ENCODE assay signal across 25 mouse cellular contexts in the genomic region with DNA sequence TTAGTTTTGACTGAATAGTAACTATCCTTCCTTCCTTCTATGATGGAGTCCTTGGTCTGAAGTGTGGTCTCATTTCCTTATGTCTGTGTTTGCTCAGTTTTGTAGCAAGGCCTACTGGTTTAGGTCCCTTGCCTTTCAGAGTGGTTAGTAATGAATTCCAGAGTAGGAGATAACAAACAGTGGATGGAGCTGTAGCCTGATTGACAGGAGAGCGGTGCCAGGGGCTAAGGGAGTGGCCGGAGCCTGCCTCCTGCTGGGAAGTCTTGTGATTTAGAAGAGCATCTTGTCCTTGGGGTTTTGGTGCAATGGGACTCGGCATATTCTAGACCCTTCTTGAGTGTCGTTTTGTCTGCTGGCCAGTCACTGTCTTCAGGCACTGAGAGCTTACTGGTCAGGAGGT. TPM values are rescaled to one million over a fixed set of nuclear protein-coding genes. Genes with fewer than 3 reads are reported as not detected.
DNase-seq lines count a peak whose midpoint lies in the region; ATAC-seq lines count a peak whose summit lies in the region.
"Had no signal": no experiment of that assay in that cellular context is flagged by ENCODE, and none has a peak within 500 bp of the region (broad histone marks: within the 10 kb centered on the region; RNA-seq: fewer than 3 reads in every experiment).

No protein-coding gene starts in this region.

- no peak overlapping the region for H3K9ac ChIP-seq in heart, embryonic 11.5 days (ENCODE audit: low read depth, low read length)
- no peak overlapping the region for H3K9ac ChIP-seq in intestine, embryonic 16.5 days (ENCODE audit: low read depth, low read length)
- no peak overlapping the region for H3K9ac ChIP-seq in intestine, embryonic 15.5 days
- no peak overlapping the region for H3K9ac ChIP-seq in stomach, embryonic 16.5 days (ENCODE audit: low read length)
- H3K9ac ChIP-seq in neural tube, embryonic 15.5 days (replicated peaks): no peak overlapping the region
- H3K9ac ChIP-seq: forebrain, embryonic 15.5 days; liver, embryonic 12.5 days; lung, embryonic 14.5 days had no signal

- no peak for ATAC-seq in heart, embryonic 11.5 days (replicated peaks; ENCODE audit: insufficient number of reproducible peaks, low FRiP score, low TSS enrichment)
- ATAC-seq in intestine, embryonic 16.5 days: peak; percentile 15; the same call in 1 of the 2 replicates
- no peak for ATAC-seq in intestine, embryonic 15.5 days
- ATAC-seq in stomach, embryonic 16.5 days (ENCODE audit: insufficient read depth, low FRiP score): 0 out of 2 replicates have a peak, but pooled peaks have one; percentile 25
- ATAC-seq in neural tube, embryonic 15.5 days (ENCODE audit: low FRiP score): no peak
- ATAC-seq: CD4-positive, CD25-positive, alpha-beta regulatory T cell, adult 4 months; forebrain, embryonic 15.5 days; liver, embryonic 12.5 days had no signal

- peak overlapping the region; percentile 35; the same call in 1 of the 2 replicates for H3K27ac ChIP-seq in heart, embryonic 11.5 days (ENCODE audit: low read depth, low read length)
- peak overlapping the region; percentile 57; the same call in 1 of the 2 replicates for H3K27ac ChIP-seq in intestine, embryonic 16.5 days (ENCODE audit: low read length)
- H3K27ac ChIP-seq in intestine, embryonic 15.5 days: no peak overlapping the region
- no peak overlapping the region; the same call in 1 of the 2 replicates for H3K27ac ChIP-seq in stomach, embryonic 16.5 days (ENCODE audit: low read length)
- H3K27ac ChIP-seq in neural tube, embryonic 15.5 days (replicated peaks): no peak overlapping the region
- H3K27ac ChIP-seq: forebrain, embryonic 15.5 days; liver, embryonic 12.5 days; macrophage; midbrain, embryonic 10.5 days had no signal

- no peak overlapping the region for H3K4me3 ChIP-seq in heart, embryonic 11.5 days (ENCODE audit: low read depth, low read length)
- H3K4me3 ChIP-seq in intestine, embryonic 16.5 days (ENCODE audit: low read length): no peak overlapping the region
- H3K4me3 ChIP-seq in intestine, embryonic 15.5 days (replicated peaks): no peak overlapping the region
- H3K4me3 ChIP-seq in stomach, embryonic 16.5 days (replicated peaks; ENCODE audit: low read length): no peak overlapping the region
- H3K4me3 ChIP-seq in neural tube, embryonic 15.5 days (replicated peaks): no peak overlapping the region
- H3K4me3 ChIP-seq: forebrain, embryonic 15.5 days; liver, embryonic 12.5 days; midbrain, embryonic 10.5 days had no signal

- DNase-seq in heart, adult 8-10 months (ENCODE audit: low spot score): no peak
- DNase-seq in NIH3T3 (ENCODE audit: low read depth): peak; percentile 34
- no peak for DNase-seq in urinary bladder, postnatal 4 days (ENCODE audit: low spot score in 2 of 2)
- DNase-seq: adrenal gland, postnatal 14 days; cerebellum, adult 11 months; cerebellum, postnatal 14 days; gastrocnemius, postnatal 25 days; kidney, adult 8-10 months; kidney, postnatal 36 days; layer of hippocampus, adult 9-11 months; lung, embryonic 14.5 days; right cerebral cortex, postnatal 4 days; thymus, postnatal 36 days had no signal

- 44% methylated on average over 4 of the region's 4 CpGs for WGBS in heart, embryonic 11.5 days (ENCODE audit: insufficient replicate concordance)
- 77% methylated on average over 4 of the region's 4 CpGs for WGBS in intestine, embryonic 16.5 days
- 86% methylated on average over 4 of the region's 4 CpGs for WGBS in intestine, embryonic 15.5 days
- WGBS in stomach, embryonic 16.5 days: 80% methylated on average over 4 of the region's 4 CpGs
- 90% methylated on average over 4 of the region's 4 CpGs for WGBS in neural tube, embryonic 15.5 days

- no peaks in the 10 kb centered on the region for H3K27me3 ChIP-seq in heart, embryonic 11.5 days (ENCODE audit: control insufficient read depth, insufficient read depth, low read length)
- H3K27me3 ChIP-seq in intestine, embryonic 16.5 days (replicated peaks; ENCODE audit: control insufficient read depth, insufficient read depth, low read length): no peaks in the 10 kb centered on the region
- no peaks in the 10 kb centered on the region for H3K27me3 ChIP-seq in intestine, embryonic 15.5 days (replicated peaks)
- H3K27me3 ChIP-seq in stomach, embryonic 16.5 days (ENCODE audit: control insufficient read depth, insufficient read depth, low read length): no peaks in the 10 kb centered on the region
- H3K27me3 ChIP-seq in neural tube, embryonic 15.5 days (replicated peaks): no peaks in the 10 kb centered on the region
- H3K27me3 ChIP-seq: forebrain, embryonic 15.5 days; liver, embryonic 12.5 days had no signal

- H3K36me3 ChIP-seq in heart, embryonic 11.5 days (ENCODE audit: control insufficient read depth, insufficient read depth, low read length): peaks cover 24% of the 10 kb centered on the region
- peaks cover 9% of the 10 kb centered on the region; the same call in 1 of the 2 replicates for H3K36me3 ChIP-seq in intestine, embryonic 16.5 days (ENCODE audit: control insufficient read depth, insufficient read depth, low read length)
- peaks cover 30% of the 10 kb centered on the region for H3K36me3 ChIP-seq in intestine, embryonic 15.5 days
- peaks cover 23% of the 10 kb centered on the region; the same call in 1 of the 2 replicates for H3K36me3 ChIP-seq in stomach, embryonic 16.5 days (ENCODE audit: control insufficient read depth, insufficient read depth, low read length)
- H3K36me3 ChIP-seq in neural tube, embryonic 15.5 days: peaks cover 69% of the 10 kb centered on the region

- no peak overlapping the region for H3K4me2 ChIP-seq in heart, embryonic 11.5 days
- no peak overlapping the region for H3K4me2 ChIP-seq in intestine, embryonic 16.5 days (ENCODE audit: low read depth, low read length)
- H3K4me2 ChIP-seq in intestine, embryonic 15.5 days (replicated peaks): no peak overlapping the region
- no peak overlapping the region for H3K4me2 ChIP-seq in stomach, embryonic 16.5 days (ENCODE audit: low read depth, low read length)
- H3K4me2 ChIP-seq in neural tube, embryonic 15.5 days: no peak overlapping the region
- H3K4me2 ChIP-seq: forebrain, embryonic 15.5 days; liver, embryonic 12.5 days; lung, embryonic 14.5 days had no signal

- H3K9me3 ChIP-seq in heart, embryonic 11.5 days (replicated peaks; ENCODE audit: control insufficient read depth, low read length): no peaks in the 10 kb centered on the region
- H3K9me3 ChIP-seq in intestine, embryonic 16.5 days (ENCODE audit: control insufficient read depth, low read length): no peaks in the 10 kb centered on the region
- H3K9me3 ChIP-seq in intestine, embryonic 15.5 days: no peaks in the 10 kb centered on the region
- H3K9me3 ChIP-seq in stomach, embryonic 16.5 days (replicated peaks; ENCODE audit: control insufficient read depth, low read length): no peaks in the 10 kb centered on the region
- no peaks in the 10 kb centered on the region for H3K9me3 ChIP-seq in neural tube, embryonic 15.5 days (replicated peaks)
- H3K9me3 ChIP-seq: forebrain, embryonic 15.5 days; liver, embryonic 12.5 days; midbrain, embryonic 10.5 days had no signal

- peaks cover 19% of the 10 kb centered on the region for H3K4me1 ChIP-seq in heart, embryonic 11.5 days (ENCODE audit: control insufficient read depth, insufficient read depth, low read length)
- peaks cover 5% of the 10 kb centered on the region for H3K4me1 ChIP-seq in intestine, embryonic 16.5 days (ENCODE audit: control insufficient read depth, insufficient read depth, low read length)
- H3K4me1 ChIP-seq in intestine, embryonic 15.5 days (replicated peaks): no peaks in the 10 kb centered on the region
- no peaks in the 10 kb centered on the region for H3K4me1 ChIP-seq in stomach, embryonic 16.5 days (ENCODE audit: control insufficient read depth, insufficient read depth, low read length)
- H3K4me1 ChIP-seq in neural tube, embryonic 15.5 days: no peaks in the 10 kb centered on the region
- H3K4me1 ChIP-seq: forebrain, embryonic 15.5 days; midbrain, embryonic 10.5 days had no signal

RNA-seq across cellular contexts. Expression of gene Arpc2, which starts 20.9 kb away (rescaled TPM):
- polyA plus RNA-seq in heart, embryonic 11.5 days (2014; fragmentation: Nextera tagmentation; extraction: Ambion mirVana): 387 and 411 TPM in 2 replicates
- 100 to 1,000 TPM; 111 to 149 (median 137) TPM for total RNA-seq in heart, adult 8-10 months (2022)
- polyA plus RNA-seq in intestine, embryonic 16.5 days (2015; fragmentation: Nextera tagmentation; extraction: Ambion mirVana): 556 and 575 TPM in 2 replicates
- 518 and 584 TPM in 2 replicates for polyA plus RNA-seq in intestine, embryonic 15.5 days (2015; fragmentation: Nextera tagmentation; extraction: Ambion mirVana)
- polyA plus RNA-seq in stomach, embryonic 16.5 days (2015; fragmentation: Nextera tagmentation; extraction: Ambion mirVana): 544 and 546 TPM in 2 replicates
- 393 and 423 TPM in 2 replicates for polyA plus RNA-seq in neural tube, embryonic 15.5 days (2015; fragmentation: Nextera tagmentation; extraction: Ambion mirVana)

RNA-seq across cellular contexts. Expression of gene Gpbar1, which starts 21.6 kb away (rescaled TPM):
- 0.83 and 1.0 TPM in 2 replicates for polyA plus RNA-seq in heart, embryonic 11.5 days (2014; fragmentation: Nextera tagmentation; extraction: Ambion mirVana)
- not detected for total RNA-seq in heart, adult 8-10 months (2022)
- 2.6 and 2.7 TPM in 2 replicates for polyA plus RNA-seq in intestine, embryonic 16.5 days (2015; fragmentation: Nextera tagmentation; extraction: Ambion mirVana)
- polyA plus RNA-seq in intestine, embryonic 15.5 days (2015; fragmentation: Nextera tagmentation; extraction: Ambion mirVana): 3.1 and 3.3 TPM in 2 replicates
- polyA plus RNA-seq in stomach, embryonic 16.5 days (2015; fragmentation: Nextera tagmentation; extraction: Ambion mirVana): 1.0 and 1.2 TPM in 2 replicates
- polyA plus RNA-seq in neural tube, embryonic 15.5 days (2015; fragmentation: Nextera tagmentation; extraction: Ambion mirVana): 0.73 TPM in 1 of 2 replicates, not detected in the other
- total RNA-seq: adrenal gland, postnatal 14 days; gastrocnemius, postnatal 25 days; midbrain, postnatal 0 days had no signal
- polyA plus RNA-seq: forebrain, embryonic 15.5 days; hindbrain, embryonic 11.5 days; macrophage; midbrain, postnatal 0 days had no signal

RNA-seq across cellular contexts. Expression of gene Aamp, which starts 27.8 kb away (rescaled TPM):
- polyA plus RNA-seq in heart, embryonic 11.5 days (2014; fragmentation: Nextera tagmentation; extraction: Ambion mirVana): 173 and 193 TPM in 2 replicates
- 100 to 1,000 TPM in 2 of 4 experiments, 10 to 100 TPM in 2; 95.4 to 107 (median 99.6) TPM for total RNA-seq in heart, adult 8-10 months (2022)
- 246 and 256 TPM in 2 replicates for polyA plus RNA-seq in intestine, embryonic 16.5 days (2015; fragmentation: Nextera tagmentation; extraction: Ambion mirVana)
- 225 and 244 TPM in 2 replicates for polyA plus RNA-seq in intestine, embryonic 15.5 days (2015; fragmentation: Nextera tagmentation; extraction: Ambion mirVana)
- polyA plus RNA-seq in stomach, embryonic 16.5 days (2015; fragmentation: Nextera tagmentation; extraction: Ambion mirVana): 227 and 252 TPM in 2 replicates
- 209 and 236 TPM in 2 replicates for polyA plus RNA-seq in neural tube, embryonic 15.5 days (2015; fragmentation: Nextera tagmentation; extraction: Ambion mirVana)

RNA-seq across cellular contexts. Expression of gene Pnkd, which starts 27.9 kb away (rescaled TPM):
- 225 and 231 TPM in 2 replicates for polyA plus RNA-seq in heart, embryonic 11.5 days (2014; fragmentation: Nextera tagmentation; extraction: Ambion mirVana)
- total RNA-seq in heart, adult 8-10 months (2022): 100 to 1,000 TPM; 125 to 142 (median 135) TPM
- polyA plus RNA-seq in intestine, embryonic 16.5 days (2015; fragmentation: Nextera tagmentation; extraction: Ambion mirVana): 139 and 148 TPM in 2 replicates
- polyA plus RNA-seq in intestine, embryonic 15.5 days (2015; fragmentation: Nextera tagmentation; extraction: Ambion mirVana): 120 and 127 TPM in 2 replicates
- 108 and 119 TPM in 2 replicates for polyA plus RNA-seq in stomach, embryonic 16.5 days (2015; fragmentation: Nextera tagmentation; extraction: Ambion mirVana)
- 152 and 156 TPM in 2 replicates for polyA plus RNA-seq in neural tube, embryonic 15.5 days (2015; fragmentation: Nextera tagmentation; extraction: Ambion mirVana)

RNA-seq across cellular contexts. Expression of gene Tmbim1, which starts 48.6 kb away (rescaled TPM):
- polyA plus RNA-seq in heart, embryonic 11.5 days (2014; fragmentation: Nextera tagmentation; extraction: Ambion mirVana): 29.2 and 37.1 TPM in 2 replicates
- total RNA-seq in heart, adult 8-10 months (2022): 10 to 100 TPM; 40.4 to 45.1 (median 44.2) TPM
- 77.3 and 79.8 TPM in 2 replicates for polyA plus RNA-seq in intestine, embryonic 16.5 days (2015; fragmentation: Nextera tagmentation; extraction: Ambion mirVana)
- 54.9 and 64.3 TPM in 2 replicates for polyA plus RNA-seq in intestine, embryonic 15.5 days (2015; fragmentation: Nextera tagmentation; extraction: Ambion mirVana)
- 105 and 150 TPM in 2 replicates for polyA plus RNA-seq in stomach, embryonic 16.5 days (2015; fragmentation: Nextera tagmentation; extraction: Ambion mirVana)
- 10.1 and 12.9 TPM in 2 replicates for polyA plus RNA-seq in neural tube, embryonic 15.5 days (2015; fragmentation: Nextera tagmentation; extraction: Ambion mirVana)

Comparison
In these comparisons a context has a peak if more than half of its experiments do, and no peak if none do; other contexts are left out.
1. ATAC-seq: peak in intestine, embryonic 16.5 days (single experiment) and stomach, embryonic 16.5 days (single experiment); none in heart, embryonic 11.5 days (single experiment), intestine, embryonic 15.5 days (single experiment) and neural tube, embryonic 15.5 days (single experiment).
2. H3K27ac ChIP-seq: peak in heart, embryonic 11.5 days (single experiment) and intestine, embryonic 16.5 days (single experiment); none in intestine, embryonic 15.5 days (single experiment), stomach, embryonic 16.5 days (single experiment) and neural tube, embryonic 15.5 days (single experiment).